Mouse (Mus musculus) heart, postnatal 36 days (tissue): ENCODE measurements at regions not wholly inside any gene's neighbourhood (a gene's known extent, or its start where the extent isn't known, plus 50 kb on each side); places are given as distances from the start of the nearest gene placed in this dataset.
"Not testable (repeated sequence)": the region's sequence is repeated elsewhere in the genome, so short reads cannot be mapped to it uniquely, and the experiment has no call there.

Source experiments
- DNase-seq, 2 experiments: peaks; one replicate each; pipeline ENCODE4 v3.0.0; 2021 to 2022
- intact Hi-C: fragments of 180-260 bp; cut with DNase I; formaldehyde crosslinking; loops from one replicate; pipeline ENCODE4 v1.15.1; 2025

DNA sequence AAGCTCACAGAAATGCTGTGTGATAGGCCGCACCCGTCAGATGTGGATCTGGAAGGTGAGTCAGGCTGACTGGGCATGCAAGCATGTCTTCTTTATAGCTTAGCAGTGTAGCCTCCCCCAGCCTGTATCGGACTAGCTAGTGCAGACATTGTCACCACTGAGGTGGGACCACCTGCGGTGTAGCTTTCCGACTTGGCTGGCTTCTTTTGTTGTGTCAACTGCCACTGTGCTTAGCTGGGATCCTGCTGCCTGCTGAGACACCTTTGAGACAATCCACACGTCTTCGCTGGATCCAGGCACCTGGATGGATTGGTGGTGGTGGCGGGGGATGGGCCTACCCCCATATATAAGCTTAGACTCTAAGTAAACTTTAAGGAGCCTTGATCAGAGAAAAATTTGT lies 177.7 kb upstream of the Unc93a2 start:
- intact Hi-C loops: no loop called here
- no peak for DNase-seq

DNA sequence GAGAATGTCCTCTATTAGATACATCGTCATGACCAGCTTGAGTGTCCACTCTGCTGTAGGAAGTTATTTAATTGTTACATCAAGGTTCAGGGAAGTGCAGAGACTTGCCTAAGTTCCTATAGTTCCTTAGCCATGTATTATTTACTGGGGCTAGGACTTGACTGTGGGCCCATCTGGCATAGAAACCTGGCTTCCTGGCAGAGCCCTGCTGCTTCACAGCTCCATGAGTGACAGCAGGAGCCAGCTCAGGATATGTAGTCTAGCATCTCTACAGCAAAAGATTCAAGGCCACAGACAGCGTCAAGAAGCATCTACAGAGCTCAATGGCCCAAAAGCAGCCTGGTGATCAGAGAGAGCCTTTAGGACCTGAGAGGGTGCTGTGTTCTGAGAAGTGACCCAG lies 163.2 kb upstream of the Unc93a2 start:
- intact Hi-C loops: no loop called here
- DNase-seq: no peak

DNA sequence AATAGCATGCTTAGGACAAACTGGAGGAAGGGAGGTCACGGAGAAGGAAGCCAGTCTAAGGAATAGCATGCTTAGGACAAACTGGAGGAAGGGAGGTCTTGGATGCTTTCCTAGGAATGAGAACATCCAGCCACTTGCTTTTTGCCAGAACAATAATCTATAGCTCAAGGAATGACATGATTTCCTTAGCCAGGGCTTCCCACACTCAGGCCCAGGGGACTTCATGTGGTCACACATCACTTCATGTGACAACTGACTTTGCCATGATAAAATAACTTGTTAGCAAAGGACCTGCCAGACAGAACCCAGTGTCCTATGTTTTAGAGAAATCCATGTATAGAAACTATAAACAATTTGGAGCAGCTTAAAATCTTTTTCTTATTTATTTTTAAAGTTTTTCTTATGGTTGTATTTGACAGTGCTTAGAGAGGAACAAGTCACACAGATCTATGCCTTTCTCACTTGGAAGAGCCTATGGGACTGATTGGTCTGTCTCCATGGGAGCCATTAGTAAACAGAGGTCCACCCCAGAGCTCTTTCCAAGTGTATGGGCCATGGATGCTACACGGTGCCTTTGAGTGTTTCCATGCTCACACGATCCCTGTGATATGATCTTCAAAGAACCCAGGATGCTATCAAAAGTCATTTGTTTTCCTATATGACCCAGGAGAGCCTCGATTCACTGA lies 153.3 kb upstream of the Unc93a2 start:
- DNase-seq: no peak
- intact Hi-C loops: no loop called here

DNA sequence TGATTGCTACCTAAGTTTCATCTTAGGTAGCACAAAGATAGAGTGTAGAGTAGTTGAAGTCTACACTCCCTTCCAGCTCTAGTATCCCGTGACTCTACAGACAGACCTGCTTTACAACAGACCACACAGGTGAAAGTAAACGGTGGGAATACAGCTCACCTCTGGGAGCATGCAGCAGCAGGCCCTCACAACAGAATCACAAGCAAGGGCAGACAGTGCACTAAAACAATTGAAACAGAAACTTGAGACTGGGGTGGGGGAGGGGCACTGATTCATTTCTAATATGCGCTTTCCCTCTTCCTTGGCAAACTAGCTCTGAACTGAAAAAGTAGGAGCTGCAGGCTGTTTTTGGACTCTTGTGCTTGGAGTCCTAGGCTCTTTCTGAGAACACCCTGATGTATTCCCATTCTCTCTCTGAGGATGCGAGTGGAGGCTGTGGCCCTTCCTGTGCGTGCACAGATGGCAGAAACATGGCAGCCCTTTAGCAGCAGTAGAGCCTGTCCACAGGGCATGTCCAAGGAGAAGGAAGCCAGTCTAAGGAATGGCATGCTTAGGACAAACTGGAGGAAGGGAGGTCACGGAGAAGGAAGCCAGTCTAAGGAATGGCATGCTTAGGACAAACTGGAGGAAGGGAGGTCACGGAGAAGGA lies 152.5 kb upstream of the Unc93a2 start:
- intact Hi-C loops: no loop called here
- no peak for DNase-seq

DNA sequence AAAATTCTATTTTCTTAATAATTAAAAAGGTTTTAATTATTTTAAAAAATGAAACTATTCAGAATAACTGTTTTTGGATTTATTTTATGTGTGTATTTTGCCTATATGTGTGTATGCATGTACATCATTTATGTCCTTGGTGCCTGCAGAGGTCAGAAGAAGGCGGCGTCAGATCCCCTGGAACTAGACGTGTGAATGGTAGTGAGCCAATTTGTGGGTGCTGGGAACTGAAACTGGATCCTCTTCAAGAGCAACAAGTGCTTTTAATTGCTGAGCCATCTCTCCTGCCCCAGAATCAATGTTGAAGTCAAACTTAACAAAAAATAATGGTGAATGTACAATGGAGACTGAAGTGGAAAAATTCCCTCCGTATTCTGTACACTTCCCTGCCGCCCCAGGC lies 151.9 kb upstream of the Unc93a2 start:
- intact Hi-C loops: no loop called here
- no peak for DNase-seq

DNA sequence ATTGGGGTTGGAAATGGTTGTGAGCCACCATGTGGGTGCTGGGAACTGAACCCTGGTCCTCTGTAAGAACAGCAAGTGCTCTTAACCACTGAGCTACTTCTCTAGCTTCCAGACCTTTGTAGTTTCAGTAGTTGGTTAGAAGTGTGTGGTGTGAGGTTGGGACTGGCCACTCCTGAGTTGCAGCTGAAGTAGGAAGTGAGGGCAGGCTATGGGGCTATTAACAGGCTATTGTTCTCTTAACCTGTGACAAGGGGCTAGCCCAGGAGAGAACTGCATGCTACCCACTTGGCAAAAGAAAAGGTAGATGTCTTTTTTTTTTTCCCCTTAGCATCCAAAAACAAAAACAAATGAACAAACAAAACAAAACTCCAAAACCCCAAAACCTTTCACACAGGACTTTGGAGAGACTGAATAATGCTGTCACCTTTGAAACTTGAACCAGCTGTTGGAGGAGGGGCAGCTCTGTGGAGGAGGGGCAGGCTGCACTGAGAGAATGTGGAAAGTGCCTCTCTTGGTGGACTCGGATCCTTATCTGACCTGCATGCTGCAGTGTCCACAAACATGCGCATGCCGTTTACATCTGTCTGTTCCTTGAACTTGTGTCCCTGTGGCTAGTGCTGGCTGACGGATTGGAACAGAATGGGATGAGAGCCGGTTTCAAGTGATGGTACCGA lies 149.3 kb upstream of the Unc93a2 start:
- DNase-seq: no peak
- intact Hi-C loops: no loop called here

DNA sequence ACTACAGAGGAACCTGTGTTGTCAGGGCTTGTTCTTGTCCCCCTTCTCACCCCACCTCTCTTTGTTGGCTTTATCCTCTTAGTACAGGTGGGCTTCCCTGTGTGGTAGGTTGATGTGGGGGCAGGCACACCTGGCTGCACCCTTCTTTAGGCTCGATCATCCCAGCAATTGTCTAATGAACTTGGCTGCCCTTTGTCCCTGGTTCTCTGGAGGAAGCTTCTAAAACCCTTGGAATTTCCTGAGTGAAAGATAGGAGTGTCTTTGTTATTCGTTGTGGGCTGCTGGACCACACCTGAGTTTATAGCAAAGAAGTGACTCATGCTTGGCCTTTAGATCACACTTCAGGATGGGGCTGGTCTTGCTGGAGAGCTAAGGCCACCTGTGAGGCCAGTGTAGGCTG lies 148.3 kb upstream of the Unc93a2 start:
- intact Hi-C loops: no loop called here
- no peak for DNase-seq

DNA sequence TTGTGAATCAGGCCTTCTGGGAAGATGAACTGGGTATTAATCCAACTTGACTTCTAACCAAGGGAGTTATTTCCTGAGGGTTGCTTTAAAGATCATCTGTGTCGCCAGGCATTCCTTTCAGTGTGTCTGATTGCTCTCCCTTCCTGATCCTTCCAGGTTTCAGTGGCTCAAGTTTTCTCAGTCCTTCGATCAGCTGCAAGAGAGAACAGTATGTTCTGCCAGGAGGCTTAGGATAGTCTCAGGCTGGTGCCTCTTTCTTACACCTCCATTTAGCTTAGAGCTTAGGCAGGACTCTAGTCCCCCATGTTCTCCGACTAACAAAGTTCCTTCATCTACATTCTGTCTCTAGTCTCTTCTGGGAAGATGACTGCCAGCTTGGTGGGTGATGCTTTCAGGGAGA lies 147.4 kb upstream of the Unc93a2 start:
- intact Hi-C loops: no loop called here
- peak in 1 of 2 experiments; percentile 14 for DNase-seq

DNA sequence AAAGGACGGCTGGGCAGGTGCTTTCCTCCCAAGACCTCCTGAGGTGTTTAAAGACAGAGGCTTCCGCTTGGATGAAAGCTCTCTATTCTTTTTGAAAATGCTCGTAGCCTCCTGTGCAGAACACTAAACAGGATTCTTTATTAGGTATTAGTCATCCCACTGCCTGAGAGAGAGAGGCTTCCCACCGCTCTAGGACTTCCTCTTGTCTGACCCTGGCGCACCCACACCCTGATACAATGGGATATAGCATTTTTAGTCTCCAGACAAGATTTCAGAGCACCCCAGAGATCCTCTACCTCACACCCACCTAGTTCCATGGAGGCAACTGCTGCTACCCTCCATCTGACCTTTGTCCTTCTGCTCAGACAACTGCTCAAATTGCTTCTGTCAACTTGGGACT lies 144.0 kb upstream of the Unc93a2 start:
- intact Hi-C loops: no loop called here
- no peak for DNase-seq

DNA sequence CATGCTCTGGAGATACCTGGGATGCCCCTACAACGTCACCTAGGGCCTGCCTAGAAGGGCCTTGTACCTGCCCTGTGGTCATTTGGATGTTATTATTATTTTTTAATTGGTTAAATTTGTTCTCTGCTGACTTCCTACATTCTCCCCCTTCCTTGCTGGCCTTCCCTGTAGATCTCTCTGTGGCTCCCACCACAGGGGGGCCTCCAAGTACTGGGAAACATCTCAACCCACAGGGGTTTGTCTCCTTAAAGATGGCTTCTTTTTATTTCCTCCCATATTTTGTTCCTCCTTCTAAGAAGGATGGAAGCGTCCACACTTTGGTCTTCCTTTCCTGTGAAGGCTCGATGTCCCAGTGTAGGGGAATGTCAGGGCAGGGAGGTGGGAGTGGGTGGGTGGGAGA lies 142.4 kb upstream of the Unc93a2 start:
- intact Hi-C loops: no loop called here
- no peak for DNase-seq

DNA sequence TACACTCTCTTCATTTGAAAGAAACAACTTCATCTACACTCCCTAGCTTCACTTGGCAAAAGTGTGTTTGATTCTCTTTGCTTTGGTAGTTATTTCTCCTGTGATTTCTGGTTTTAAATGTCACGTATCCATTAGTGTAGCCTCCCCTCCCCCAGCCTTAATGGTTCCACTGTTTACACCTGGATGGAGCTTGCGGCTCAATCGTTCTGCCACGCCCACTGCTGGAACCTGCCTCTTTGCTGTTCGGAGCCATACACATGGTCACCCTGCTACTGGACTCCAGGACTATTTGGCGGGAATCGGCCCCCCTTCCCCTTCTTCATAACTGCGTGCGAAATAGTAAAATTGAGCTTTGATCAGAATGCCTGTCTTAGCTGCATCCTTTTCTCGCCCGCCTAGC lies 139.2 kb upstream of the Unc93a2 start:
- DNase-seq, intact Hi-C loops: not testable (repeated sequence)

DNA sequence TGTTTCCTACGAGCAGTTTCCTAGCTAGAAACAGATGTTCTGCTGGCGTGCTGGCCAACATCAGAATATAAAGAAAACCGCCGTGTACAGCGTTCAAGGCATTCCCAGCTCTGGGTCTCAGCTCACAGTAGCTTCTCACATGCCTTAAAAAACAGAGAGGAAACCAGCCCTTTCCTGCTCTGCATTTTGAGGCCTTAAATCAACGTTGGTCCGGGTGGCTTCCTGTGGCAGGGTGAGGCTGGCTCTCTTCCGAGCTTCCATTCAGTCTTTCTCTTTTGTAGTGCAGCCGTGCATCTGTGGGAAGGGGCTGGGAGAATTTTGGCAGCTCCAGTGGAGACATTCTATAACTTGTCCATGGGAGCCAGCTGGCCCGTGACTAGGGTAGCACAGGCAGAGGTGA lies 135.9 kb upstream of the Unc93a2 start:
- intact Hi-C loops: no loop called here
- no peak for DNase-seq
